Mouse (Mus musculus) frontal cortex, postnatal 36 days (tissue): Measurements from ENCODE around the gene Rpgrip1.

Source experiments
- DNase-seq, 2 experiments: peaks; one replicate each; pipeline ENCODE4 v3.0.0; 2022; ENCODE audit warnings: low spot score in 2 of 2

The Rpgrip1 gene

DNA sequence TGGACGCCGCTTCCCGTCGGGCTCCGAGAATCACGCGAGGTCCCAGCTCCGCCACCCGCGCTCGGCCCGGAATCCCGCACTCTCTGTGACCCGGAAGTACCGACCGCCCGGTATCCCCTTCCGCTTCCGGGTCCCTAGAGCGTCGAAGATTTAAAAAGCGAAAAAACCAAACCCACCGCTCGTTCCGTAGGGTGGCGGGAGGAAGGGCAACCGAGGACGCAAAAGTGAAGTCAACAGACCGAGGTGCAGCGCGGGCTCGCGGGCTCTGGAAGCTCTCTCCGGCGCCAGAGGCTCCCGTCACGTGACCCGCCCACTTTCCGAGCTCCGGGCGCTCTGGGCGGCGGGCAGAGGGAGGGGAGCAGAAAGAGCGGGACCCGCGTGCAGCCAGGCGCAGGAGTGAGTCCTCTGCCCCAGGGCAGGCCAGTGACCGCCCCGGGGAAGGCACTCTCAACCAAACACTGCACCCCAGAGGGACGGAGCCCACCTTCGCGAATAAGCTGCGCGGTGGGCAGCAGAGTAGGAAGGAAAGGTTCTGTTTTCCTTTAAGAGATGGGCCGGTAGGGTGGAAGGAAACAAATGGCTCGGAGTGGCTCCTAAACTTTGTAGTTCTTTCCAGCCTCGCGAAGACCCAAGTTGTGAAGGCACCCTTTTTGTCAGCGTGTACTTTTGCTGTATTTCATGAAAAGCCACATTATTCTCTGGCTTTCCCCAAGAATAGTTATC, 86.8 kb downstream of the Rpgrip1 start, which contains the start of gene Supt16:
Supt16 (minus strand) TSS at position 261 of the 723 bp plus-strand sequence.
- DNase-seq = peak; percentile 77 to 83

- DNase-seq = no peak
Measured at GRCm38 (mm10) chr14:52198141-52198540, 87.6 kb downstream of the Rpgrip1 start.

GRCm38 (mm10) chr14:52199412-52199811, 88.9 kb downstream of the Rpgrip1 start:
- DNase-seq = no peak
